Mouse (Mus musculus) midbrain, embryonic 14.5 days (tissue): ENCODE results near the gene Nr4a1. TPM values are rescaled to one million over a fixed set of nuclear protein-coding genes. Genes with fewer than 3 reads are reported as not detected.
A peak's percentile ranks its signal among the peaks of the same experiment; 100 is the strongest.

ENCODE experiments used
- ATAC-seq: fragments of 200-750 bp; cut with Nextera tagmentation; 2 replicates; pipeline ENCODE4 v1.8.0; 2017; ENCODE audit warnings: moderate number of reproducible peaks, moderate library complexity; ENCODE audit not compliant: low FRiP score, low TSS enrichment
- DNase-seq: peaks from one replicate; pipeline ENCODE4 v3.0.0-alpha.2; 2015
- H3K27ac ChIP-seq: fragments of 300-500 bp; sonication (generic); replicated peaks from 2 replicates; pipeline ENCODE4 v1.5.1; 2014; ENCODE audit warnings: mild to moderate bottlenecking, low read depth, low read length, moderate library complexity
- H3K27me3 ChIP-seq: fragments of 300-500 bp; sonication (generic); 2 replicates; pipeline ENCODE4 v1.6.1; 2014; ENCODE audit warnings: low read length, control low read depth, mixed read lengths; ENCODE audit not compliant: control insufficient read depth, insufficient read depth
- H3K36me3 ChIP-seq: fragments of 300-500 bp; sonication (generic); 2 replicates; pipeline ENCODE4 v1.6.1; 2014; ENCODE audit warnings: low read length, control low read depth; ENCODE audit not compliant: control insufficient read depth, insufficient read depth
- H3K4me1 ChIP-seq: fragments of 300-500 bp; sonication (generic); 2 replicates; pipeline ENCODE4 v1.6.1; 2014; ENCODE audit warnings: mild to moderate bottlenecking, antibody characterized with exemption, low read length, control low read depth; ENCODE audit not compliant: control insufficient read depth, insufficient read depth
- H3K4me2 ChIP-seq: fragments of 300-500 bp; sonication (generic); 2 replicates; pipeline ENCODE4 v1.6.1; 2014; ENCODE audit warnings: mild to moderate bottlenecking, low read length, moderate library complexity
- H3K4me3 ChIP-seq: fragments of 300-500 bp; sonication (generic); replicated peaks from 2 replicates; pipeline ENCODE4 v1.5.1; 2014; ENCODE audit warnings: low read depth, low read length
- H3K9ac ChIP-seq: fragments of 300-500 bp; sonication (generic); replicated peaks from 2 replicates; pipeline ENCODE4 v1.6.1; 2014; ENCODE audit warnings: mild to moderate bottlenecking, low read length, moderate library complexity
- H3K9me3 ChIP-seq: fragments of 300-500 bp; sonication (generic); 2 replicates; pipeline ENCODE4 v1.6.1; 2016; ENCODE audit warnings: low read length, control low read depth, mixed read lengths; ENCODE audit not compliant: control insufficient read depth
- WGBS: fragments of 180-500 bp; shearing (Covaris S2); extraction: QIAGEN DNeasy Blood & Tissue Kit; methylation state at CpG from one replicate; pipeline ENCODE4 v1.1.7; 2014; 5-methylcytosine and 5-hydroxymethylcytosine counted together
- polyA plus RNA-seq: library from polyadenylated mRNA; unstranded; fragments of >200 nt; fragmentation: Nextera tagmentation; extraction: Ambion mirVana; gene quantifications from 2 replicates; pipeline ENCODE4 v1.2.1, GENCODE M21; 2014

The Nr4a1 gene
- polyA plus RNA-seq, 1 experiment from 2014 or later = 2.9 TPM

DNA sequence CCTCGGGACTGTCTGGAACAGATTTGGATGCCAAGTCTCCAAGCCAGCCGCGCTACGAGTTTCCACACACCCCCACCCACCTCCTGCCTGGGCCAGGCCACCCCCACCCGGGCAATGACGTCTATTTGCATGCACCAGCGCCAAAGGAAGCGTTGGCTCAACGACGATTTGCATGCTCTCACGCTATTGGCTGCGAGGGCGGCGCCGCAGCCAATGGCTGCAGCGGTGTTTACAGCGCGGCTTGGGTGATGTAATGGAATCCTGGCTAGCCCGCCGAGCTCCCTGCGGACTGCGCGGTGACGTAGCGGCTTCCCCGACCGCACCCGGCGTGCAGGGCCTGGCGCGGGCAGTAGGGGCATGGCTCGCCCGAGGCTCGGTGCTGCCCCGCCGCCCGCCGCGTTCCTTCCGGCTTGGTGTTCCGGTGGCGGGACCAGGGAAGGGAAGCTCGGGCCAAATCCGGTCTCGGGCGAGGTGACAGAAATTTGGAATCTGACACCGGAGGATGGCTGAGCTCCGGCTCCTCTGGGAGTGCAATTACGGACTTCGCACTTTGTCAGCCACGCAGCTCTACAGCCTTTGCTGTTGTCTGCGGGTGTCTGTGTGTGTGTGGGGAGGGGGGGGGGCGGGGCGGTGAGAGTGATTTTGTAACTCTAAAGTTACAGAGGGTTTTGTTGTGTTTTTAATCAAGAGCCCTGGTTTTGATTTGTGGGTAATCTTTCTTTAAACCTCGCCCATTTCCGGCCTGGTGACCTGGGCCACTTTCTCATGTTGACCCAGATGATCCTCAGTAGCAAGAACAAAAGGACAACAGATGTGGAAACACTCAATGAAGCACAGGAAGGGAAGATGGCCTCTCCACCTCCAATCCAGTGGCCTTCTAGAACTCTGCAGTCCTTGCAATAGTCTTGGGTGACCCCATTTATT lies 7.6 kb upstream of the Nr4a1 start:
- no peaks in the 10 kb centered on the region for H3K9me3 ChIP-seq
- ATAC-seq (peak; percentile 98), DNase-seq (peak; percentile 99)
- H3K27me3 ChIP-seq = no peaks in the 10 kb centered on the region
- H3K4me3 ChIP-seq = peak overlapping the region; percentile 50
- H3K36me3 ChIP-seq = no peaks in the 10 kb centered on the region
- 0 out of 2 replicates have a peak, but pooled peaks cover 8% of the 10 kb centered on the region for H3K4me1 ChIP-seq
- H3K9ac ChIP-seq = peak overlapping the region; percentile 62
- peak overlapping the region; percentile 73 for H3K4me2 ChIP-seq
- WGBS = 2% methylated on average over 56 of the region's 56 CpGs
- peak overlapping the region; percentile 78 for H3K27ac ChIP-seq

DNA sequence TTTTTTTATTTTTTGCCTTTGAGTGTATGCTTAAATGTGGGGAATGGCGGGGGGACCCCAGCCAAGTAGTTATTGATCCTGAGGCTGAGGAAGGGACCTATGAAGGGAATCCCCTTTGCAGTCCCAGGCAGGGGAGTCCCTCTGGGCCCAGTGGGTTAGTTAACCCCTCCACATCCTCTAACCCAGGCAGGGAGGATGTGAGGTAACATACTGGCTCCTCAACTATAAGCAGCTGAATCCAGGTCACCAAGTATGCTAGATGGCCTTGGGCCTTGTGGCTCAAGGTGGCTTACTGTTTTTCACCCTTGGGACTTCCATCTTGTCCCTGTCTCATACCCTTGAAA lies 6.9 kb upstream of the Nr4a1 start:
- Histone ChIP-seq H3K4me1 (0 out of 2 replicates have a peak, but pooled peaks cover 8% of the 10 kb centered on the region), H3K9ac (no peak overlapping the region; the same call in 1 of the 2 replicates), H3K36me3 (no peaks in the 10 kb centered on the region), H3K4me3 (no peak overlapping the region), H3K9me3 (no peaks in the 10 kb centered on the region), H3K27me3 (no peaks in the 10 kb centered on the region), H3K4me2 (peak overlapping the region; percentile 73), H3K27ac (no peak overlapping the region; the same call in 1 of the 2 replicates)
- no peak for DNase-seq
- WGBS = 78% methylated on average over 1 of the region's 1 CpGs
- ATAC-seq = no peak

DNA sequence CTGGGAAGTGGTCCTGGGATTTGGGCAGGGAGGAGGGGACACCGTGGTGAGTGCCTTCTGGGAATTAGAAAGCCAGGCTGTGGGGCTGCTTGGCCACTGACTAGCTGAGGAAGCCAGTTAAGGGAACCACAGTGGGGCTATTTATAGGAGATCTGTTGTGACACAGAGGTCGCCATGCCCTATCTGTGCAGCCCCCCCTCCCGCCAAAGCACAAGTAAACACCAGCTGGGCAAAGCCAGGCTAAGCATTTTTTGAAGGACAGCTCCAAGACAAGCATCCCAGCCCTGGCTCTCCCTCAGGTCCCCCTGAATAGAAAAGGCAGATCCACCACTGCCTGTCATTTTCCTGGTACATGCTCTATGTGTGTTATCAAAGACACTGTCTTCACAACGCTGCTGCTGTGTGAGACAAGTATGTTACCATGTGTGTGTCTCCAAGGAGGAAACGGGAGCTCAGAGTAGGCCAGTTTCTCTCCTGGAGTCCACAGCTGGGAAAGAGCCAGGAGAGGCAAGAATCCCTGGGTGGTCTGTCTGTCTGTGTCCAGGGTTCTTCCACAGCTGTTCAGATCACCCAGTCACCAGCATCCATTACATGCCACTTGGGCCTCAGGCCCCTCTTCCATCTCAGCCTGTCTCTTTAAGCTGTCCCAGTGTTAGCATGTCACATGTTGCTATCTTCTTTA lies 5.9 kb upstream of the Nr4a1 start:
- Histone ChIP-seq H3K36me3 (no peaks in the 10 kb centered on the region), H3K9me3 (no peaks in the 10 kb centered on the region), H3K27me3 (no peaks in the 10 kb centered on the region), H3K9ac (no peak overlapping the region), H3K4me3 (no peak overlapping the region), H3K4me2 (no peak overlapping the region), H3K4me1 (0 out of 2 replicates have a peak, but pooled peaks cover 8% of the 10 kb centered on the region), H3K27ac (no peak overlapping the region)
- DNase-seq = no peak
- no peak for ATAC-seq
- WGBS = 70% methylated on average over 5 of the region's 5 CpGs

DNA sequence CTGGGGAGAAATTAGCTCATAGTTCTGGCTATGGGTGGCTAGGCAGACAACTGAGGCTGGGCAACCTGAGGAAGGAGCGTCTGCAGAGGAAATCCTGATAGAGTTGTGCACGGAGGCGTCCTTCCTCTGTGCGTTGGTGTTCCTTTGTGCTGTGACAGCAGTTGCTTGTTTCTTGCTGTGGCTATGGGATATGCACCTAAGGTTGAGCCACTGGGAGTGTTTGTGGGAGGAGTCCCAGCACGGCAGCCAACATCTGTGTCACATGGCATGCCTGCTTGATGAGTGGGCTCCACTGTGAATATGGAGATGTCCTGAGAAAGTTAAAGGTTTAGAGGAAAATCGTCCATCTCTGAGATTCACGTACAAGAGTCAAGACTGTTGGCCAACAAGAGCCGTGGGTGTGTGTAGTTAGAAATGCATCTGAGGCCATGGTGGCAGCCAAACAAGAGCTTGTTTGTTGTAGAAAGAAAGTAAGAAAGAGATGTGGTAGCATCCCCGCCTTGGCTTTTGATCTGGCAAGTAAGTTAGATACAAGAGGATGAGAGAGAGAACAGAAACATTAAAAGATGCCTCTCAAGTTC lies 3.8 kb upstream of the Nr4a1 start:
- no peak overlapping the region for H3K4me3 ChIP-seq
- no peaks in the 10 kb centered on the region for H3K36me3 ChIP-seq
- H3K9me3 ChIP-seq = no peaks in the 10 kb centered on the region
- H3K4me2 ChIP-seq = no peak overlapping the region
- no peak for DNase-seq
- H3K27ac ChIP-seq = no peak overlapping the region
- H3K9ac ChIP-seq = no peak overlapping the region
- 0 out of 2 replicates have a peak, but pooled peaks cover 15% of the 10 kb centered on the region for H3K4me1 ChIP-seq
- ATAC-seq = no peak
- 88% methylated on average over 9 of the region's 9 CpGs for WGBS
- no peaks in the 10 kb centered on the region for H3K27me3 ChIP-seq

DNA sequence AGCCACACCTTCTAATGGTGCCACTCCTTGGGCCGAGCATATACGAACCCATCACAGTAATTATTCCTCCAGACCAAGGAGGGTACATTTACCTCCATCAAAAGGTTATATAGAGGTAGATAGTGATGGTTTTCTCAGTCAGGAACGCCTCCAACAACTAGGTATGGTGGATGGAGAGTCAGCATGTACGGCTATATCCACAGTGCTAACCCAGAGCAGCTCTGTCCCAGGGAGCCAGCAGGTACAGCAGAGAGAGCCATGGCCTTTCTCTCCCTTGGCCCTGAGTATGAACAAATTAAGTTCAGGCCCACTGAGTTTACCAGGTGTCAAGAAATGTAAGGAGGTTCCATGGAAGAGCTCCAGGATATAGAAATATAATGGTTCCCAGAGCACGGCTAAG lies 2.1 kb upstream of the Nr4a1 start:
- Histone ChIP-seq H3K9ac (no peak overlapping the region), H3K4me2 (no peak overlapping the region), H3K27ac (no peak overlapping the region), H3K36me3 (no peaks in the 10 kb centered on the region), H3K9me3 (no peaks in the 10 kb centered on the region), H3K4me1 (0 out of 2 replicates have a peak, but pooled peaks cover 7% of the 10 kb centered on the region), H3K27me3 (no peaks in the 10 kb centered on the region), H3K4me3 (no peak overlapping the region)
- DNase-seq = no peak
- WGBS = 91% methylated on average over 5 of the region's 5 CpGs
- no peak for ATAC-seq

DNA sequence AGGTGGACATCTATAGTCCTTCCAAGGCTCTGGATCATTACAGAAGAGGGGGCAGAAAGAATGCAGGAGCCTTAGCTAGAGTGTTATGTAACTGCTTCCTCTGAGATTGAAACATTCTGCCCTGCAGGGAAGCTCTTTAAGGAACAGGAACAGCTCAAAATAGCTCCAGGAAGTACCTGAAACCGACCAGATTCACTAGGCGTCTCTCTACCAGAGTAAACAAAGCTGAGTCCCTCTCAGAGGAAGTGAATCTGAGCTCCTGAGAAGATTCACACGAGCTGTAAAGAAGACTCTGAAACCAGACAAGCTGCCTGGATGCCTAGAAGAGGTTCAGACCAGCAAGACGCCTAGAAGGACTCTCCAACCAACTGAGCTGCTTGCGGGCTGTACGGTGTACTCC lies 1.5 kb upstream of the Nr4a1 start:
- Histone ChIP-seq H3K4me2 (no peak overlapping the region), H3K4me1 (0 out of 2 replicates have a peak, but pooled peaks cover 7% of the 10 kb centered on the region), H3K36me3 (no peaks in the 10 kb centered on the region), H3K9me3 (no peaks in the 10 kb centered on the region), H3K9ac (no peak overlapping the region), H3K27me3 (no peaks in the 10 kb centered on the region), H3K27ac (no peak overlapping the region), H3K4me3 (no peak overlapping the region)
- ATAC-seq (no peak), DNase-seq (no peak)
- WGBS = 87% methylated on average over 6 of the region's 6 CpGs

DNA sequence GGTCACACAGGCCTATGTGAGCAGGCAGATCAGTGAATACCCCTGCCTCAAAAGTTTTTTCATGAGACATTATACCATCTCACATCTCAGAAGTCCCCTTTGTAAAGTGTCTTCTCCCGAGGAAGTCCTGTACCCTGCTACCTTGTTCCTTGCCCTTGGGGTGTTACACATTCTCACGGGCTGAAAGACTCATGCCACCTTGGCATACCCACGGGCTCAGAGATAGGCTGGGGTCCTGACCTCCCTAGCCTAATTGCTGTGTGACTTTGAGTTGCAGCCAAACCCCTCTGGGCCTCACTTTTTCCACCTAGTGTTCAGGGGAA lies 545 bp upstream of the Nr4a1 start:
- Histone ChIP-seq H3K27ac (0 out of 2 replicates have a peak overlapping the region, but pooled peaks have one; percentile 2), H3K36me3 (no peaks in the 10 kb centered on the region), H3K9ac (peak overlapping the region; percentile 77), H3K4me2 (peak overlapping the region; percentile 82), H3K4me1 (0 out of 2 replicates have a peak, but pooled peaks cover 7% of the 10 kb centered on the region), H3K4me3 (peak overlapping the region; percentile 59), H3K27me3 (no peaks in the 10 kb centered on the region), H3K9me3 (no peaks in the 10 kb centered on the region)
- DNase-seq (no peak), ATAC-seq (no peak)
- 38% methylated on average over 3 of the region's 3 CpGs for WGBS

DNA sequence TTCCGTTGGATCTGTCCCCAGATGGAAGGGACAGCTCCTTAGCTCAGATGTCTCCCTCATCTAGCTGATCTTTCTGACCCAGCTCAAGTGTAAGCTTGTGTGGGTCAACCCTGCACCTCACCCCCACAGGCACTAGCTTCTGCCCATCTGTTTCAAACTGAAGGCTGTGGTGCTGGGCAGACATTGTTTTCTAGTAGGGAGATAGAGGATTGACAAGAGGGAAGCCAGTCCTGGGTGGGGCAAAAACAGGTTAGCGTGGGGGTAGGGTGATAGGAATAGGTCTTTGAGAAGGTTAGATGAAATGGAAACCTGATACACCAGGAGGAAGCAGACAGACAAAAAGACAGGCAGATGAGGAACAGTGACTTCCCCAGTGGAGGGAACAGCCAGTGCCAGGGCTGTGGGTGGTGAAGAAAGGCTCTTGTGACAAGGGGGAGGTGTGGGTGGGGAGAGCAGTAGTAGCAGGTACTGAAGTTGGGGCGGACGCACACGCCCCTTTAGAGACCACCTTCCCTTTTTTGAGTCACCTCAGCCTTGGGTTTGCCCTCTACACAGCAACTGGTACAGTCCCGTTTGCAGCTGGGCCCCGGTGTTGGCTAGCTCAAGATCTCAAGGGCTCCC lies 1.9 kb downstream of the Nr4a1 start:
- WGBS = 84% methylated on average over 7 of the region's 7 CpGs
- no peak overlapping the region for H3K4me3 ChIP-seq
- no peaks in the 10 kb centered on the region for H3K27me3 ChIP-seq
- no peak overlapping the region for H3K4me2 ChIP-seq
- H3K9ac ChIP-seq = no peak overlapping the region
- no peak for DNase-seq
- no peaks in the 10 kb centered on the region for H3K36me3 ChIP-seq
- no peak for ATAC-seq
- no peak overlapping the region for H3K27ac ChIP-seq
- no peaks in the 10 kb centered on the region for H3K9me3 ChIP-seq
- 0 out of 2 replicates have a peak, but pooled peaks cover 7% of the 10 kb centered on the region for H3K4me1 ChIP-seq
